Mouse (Mus musculus) MEL (cell line): ENCODE data around the gene Gadd45gip1.

Source experiments
- CTCF ChIP-seq, 3 experiments: IDR thresholded peaks in 2 of 3; conservative IDR thresholded peaks in 1 of 3; 2 replicates each; pipeline ENCODE4 v1.5.1; 2011 to 2012; ENCODE audit warnings: low read length in 3 of 3, low read depth in 2 of 3, mild to moderate bottlenecking in 2 of 3, improper control_type of control experiment in 1 of 3, inconsistent platforms in 1 of 3, mixed read lengths in 1 of 3, moderate library complexity in 1 of 3; ENCODE audit not compliant: control insufficient read depth in 1 of 3, insufficient read depth in 1 of 3, poor library complexity in 1 of 3, severe bottlenecking in 1 of 3
- ETS1 ChIP-seq: IDR thresholded peaks from 2 replicates; pipeline ENCODE4 v1.6.1; 2012; ENCODE audit warnings: low read depth, mild to moderate bottlenecking, inconsistent platforms, low read length, improper control_type of control experiment, moderate library complexity
- HCFC1 ChIP-seq: IDR thresholded peaks from 2 replicates; pipeline ENCODE4 v1.6.1; 2012; ENCODE audit warnings: low read depth, mild to moderate bottlenecking, inconsistent platforms, low read length, improper control_type of control experiment, moderate library complexity
- MAFK ChIP-seq: IDR thresholded peaks from 2 replicates; pipeline ENCODE4 v1.6.1; 2011; ENCODE audit warnings: low read depth, mild to moderate bottlenecking, low read length, improper control_type of control experiment, borderline replicate concordance
- MAX ChIP-seq: IDR thresholded peaks from 2 replicates; pipeline ENCODE4 v1.6.1; 2011; ENCODE audit warnings: low read length, improper control_type of control experiment
- POLR2A ChIP-seq, 2 experiments: IDR thresholded peaks; 2 replicates each; pipeline ENCODE4 v1.6.1; 2011 to 2012; ENCODE audit warnings: low read length in 2 of 2, mild to moderate bottlenecking in 2 of 2, control low read depth in 1 of 2, improper control_type of control experiment in 1 of 2, low read depth in 1 of 2, moderate library complexity in 1 of 2; ENCODE audit not compliant: control insufficient read depth in 1 of 2, insufficient read depth in 1 of 2, poor library complexity in 1 of 2
- TAL1 ChIP-seq: IDR thresholded peaks from 2 replicates; pipeline ENCODE4 v1.6.1; 2012; ENCODE audit warnings: mild to moderate bottlenecking, inconsistent platforms, low read length, moderate library complexity, mixed read lengths
- USF1 ChIP-seq: IDR thresholded peaks from 2 replicates; pipeline ENCODE4 v1.6.1; 2014; ENCODE audit warnings: low read depth, mild to moderate bottlenecking, inconsistent platforms, low read length, improper control_type of control experiment, moderate library complexity
- ZMIZ1 ChIP-seq: IDR thresholded peaks from 2 replicates; pipeline ENCODE4 v1.6.1; 2012; ENCODE audit warnings: low read depth, mild to moderate bottlenecking, inconsistent platforms, low read length, improper control_type of control experiment, moderate library complexity
- ZNF384 ChIP-seq: IDR thresholded peaks from 2 replicates; pipeline ENCODE4 v1.6.1; 2012; ENCODE audit warnings: low read depth, mild to moderate bottlenecking, inconsistent platforms, low read length, improper control_type of control experiment

DNA sequence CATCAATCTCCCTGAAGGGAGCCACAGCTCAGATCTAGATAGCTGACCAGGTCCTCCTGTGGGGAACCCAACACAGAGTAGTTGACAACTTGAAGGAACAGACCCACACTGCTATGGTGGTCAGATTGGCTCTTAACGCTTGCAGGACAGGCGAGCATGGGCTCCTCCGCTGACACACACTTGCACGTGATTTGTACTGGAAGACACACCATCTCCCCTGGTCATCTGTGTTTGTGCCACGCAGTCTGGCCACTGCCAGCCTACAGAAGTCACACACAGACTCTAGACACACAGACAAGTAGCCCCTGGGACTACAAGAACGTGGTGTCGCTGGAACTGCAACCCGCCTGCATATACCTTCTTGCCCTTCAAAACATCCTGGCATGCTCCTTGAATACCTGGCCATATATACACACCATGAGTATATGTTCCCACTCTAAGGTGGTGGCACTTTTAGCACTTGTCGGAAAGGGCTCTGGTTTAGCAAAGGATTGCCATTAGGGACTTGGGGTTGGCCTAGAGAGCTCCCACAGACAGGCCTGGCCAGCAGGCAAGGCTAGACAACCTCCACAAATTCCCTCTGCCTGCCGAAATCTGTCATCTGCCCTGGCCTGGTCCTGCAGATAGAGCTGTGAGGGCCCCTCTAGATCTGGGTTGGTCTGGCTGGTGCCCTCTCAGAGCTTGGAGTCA lies 32.7 kb upstream of the Gadd45gip1 start:
- TF ChIP-seq MAX: no peak
- TF ChIP-seq USF1: no peak
- no peak for TF ChIP-seq CTCF (IDR thresholded peaks at IDR 0.05 in 2 of 3, conservative IDR thresholded peaks at IDR 0.05 in 1 of 3; ENCODE audit: control insufficient read depth in 1 of 3, insufficient read depth in 1 of 3, low read depth in 2 of 3, low read length in 3 of 3, poor library complexity in 1 of 3, severe bottlenecking in 1 of 3)
- TF ChIP-seq ZMIZ1: no peak
- TF ChIP-seq POLR2A (IDR thresholded peaks at IDR 0.05; ENCODE audit: control insufficient read depth in 1 of 2, insufficient read depth in 1 of 2, low read depth in 1 of 2, low read length in 2 of 2, poor library complexity in 1 of 2): no peak
- TF ChIP-seq ETS1: no peak
- no peak for TF ChIP-seq ZNF384
- TF ChIP-seq TAL1: no peak
- no peak for TF ChIP-seq HCFC1
- no peak for TF ChIP-seq MAFK
